Mouse (Mus musculus) heart, adult 11 months (tissue): ENCODE results near the gene Gmpr.

Source experiments
- DNase-seq: peaks from one replicate; pipeline ENCODE4 v3.0.0; 2022

Gene Gmpr

DNA sequence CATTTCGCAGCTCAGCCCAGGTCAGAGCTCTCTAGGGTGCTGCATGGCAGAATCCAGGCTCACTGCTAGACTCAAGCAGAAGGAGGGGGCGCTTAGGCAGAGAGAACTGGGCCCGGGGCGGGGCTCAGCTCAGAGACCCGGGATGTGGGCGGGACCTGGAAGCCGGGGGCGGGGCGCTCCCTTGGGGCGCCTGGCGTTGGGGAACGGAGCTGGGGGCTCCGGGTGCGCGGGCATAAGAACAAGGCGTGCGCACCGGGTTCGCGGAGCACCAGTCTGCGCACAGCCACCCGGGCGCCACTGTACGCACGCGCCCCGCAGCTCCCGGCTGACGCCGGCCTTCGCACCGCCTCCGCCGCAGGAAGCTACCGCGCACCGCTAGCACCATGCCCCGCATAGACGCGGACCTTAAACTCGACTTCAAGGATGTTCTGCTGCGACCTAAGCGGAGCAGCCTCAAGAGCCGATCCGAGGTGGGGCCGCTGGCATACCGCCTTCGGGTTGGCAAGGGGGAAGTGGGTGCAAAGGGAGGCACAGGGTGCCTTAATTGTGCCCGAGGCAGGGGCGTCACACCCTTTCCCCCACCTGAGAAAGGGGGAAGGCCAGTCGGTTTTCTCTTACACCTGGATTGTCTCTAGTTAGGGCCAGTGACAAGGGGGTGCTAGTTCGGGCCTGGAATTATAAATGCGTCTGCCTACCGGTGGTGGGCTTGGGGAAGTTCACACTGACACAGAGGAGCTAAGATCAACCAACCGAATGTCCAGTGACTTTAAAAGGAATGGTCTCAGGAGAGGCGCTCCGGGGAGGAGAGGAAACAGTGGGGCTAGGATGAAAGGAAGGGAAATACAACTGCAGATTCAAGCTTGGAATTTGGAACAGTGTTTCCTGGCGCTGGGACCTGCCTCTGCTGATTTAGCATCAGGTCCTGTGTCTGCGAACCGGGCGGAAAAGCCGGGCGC is at the start of gene Gmpr:
Gene Gmpr, plus strand, starts transcription at position 171 of the 956 bp plus-strand sequence.
- peak; percentile 97 for DNase-seq

DNA sequence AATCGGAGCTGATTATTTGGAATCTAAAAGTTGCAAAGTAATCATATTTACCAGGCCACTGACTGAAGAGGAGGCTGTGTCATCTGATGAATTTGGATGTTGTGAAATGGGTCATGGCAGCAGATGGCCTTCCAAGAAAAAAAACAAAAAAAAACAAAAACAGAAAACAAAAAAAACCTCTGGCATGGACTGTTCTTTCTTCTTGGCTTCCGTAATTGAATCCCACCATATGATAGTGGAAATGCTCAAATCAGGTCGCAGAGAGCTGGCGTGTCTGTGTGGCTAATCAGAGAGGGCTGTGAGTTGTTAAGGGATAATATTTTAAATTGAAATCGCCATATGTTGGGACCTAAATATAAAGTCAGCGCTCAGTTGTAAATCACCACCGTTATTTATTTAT is 49.8 kb upstream of the Gmpr start:
- peak; percentile 60 for DNase-seq

DNA sequence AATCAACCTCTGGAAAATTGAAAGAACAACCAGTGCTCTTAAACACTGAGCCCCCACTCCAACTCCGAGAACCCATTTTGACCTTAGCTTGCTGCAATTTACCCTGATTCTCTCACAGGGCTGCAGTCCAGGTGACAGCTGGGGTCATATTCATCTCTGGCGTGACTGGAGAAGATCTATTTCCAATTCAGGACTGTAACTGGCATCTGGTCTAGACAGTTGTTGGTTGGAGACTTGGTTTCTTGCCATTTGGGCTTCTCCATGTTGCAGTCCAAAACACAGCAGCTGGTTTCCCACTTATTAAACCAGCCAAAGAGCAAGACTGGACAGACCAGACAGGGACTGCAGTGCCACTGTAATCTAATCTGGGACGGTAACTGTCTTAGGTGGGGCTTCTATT is 47.1 kb upstream of the Gmpr start:
- DNase-seq: peak; percentile 55

DNA sequence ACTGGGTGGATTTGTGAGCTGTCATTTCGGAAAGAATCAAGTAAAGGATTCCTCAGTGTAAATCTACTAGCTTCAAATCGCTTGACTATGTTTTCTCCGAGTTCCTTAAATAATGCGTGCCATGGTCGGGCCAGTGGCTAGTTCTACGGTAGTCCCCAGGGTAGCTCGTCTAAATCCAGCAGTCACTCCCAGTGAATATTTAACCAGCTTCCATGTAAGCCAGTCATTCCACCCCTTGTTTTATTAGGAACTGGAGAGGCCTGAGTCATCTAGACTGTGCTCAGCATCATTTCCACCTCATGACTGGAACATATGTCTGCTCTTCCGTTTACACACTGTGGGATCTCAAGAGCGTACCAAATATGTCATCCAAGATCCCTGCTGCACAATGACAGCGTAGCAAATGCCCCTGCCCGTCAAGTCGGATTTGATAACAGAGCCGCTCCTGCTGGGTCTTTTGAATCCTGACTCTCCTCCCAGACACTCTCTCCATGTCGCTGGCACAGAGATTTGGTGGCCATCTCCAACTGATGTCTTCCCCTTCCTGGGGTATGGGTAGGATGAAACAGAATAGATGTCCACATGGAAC is 45.8 kb upstream of the Gmpr start:
- DNase-seq: peak; percentile 49

- DNase-seq: peak; percentile 84
These were observed 41.6 kb upstream of the Gmpr start for GRCm38 (mm10) chr13:45465616-45466015.

GRCm38 (mm10) chr13:45466031-45466519 is 41.2 kb upstream of the Gmpr start:
- peak; percentile 73 for DNase-seq

- peak; percentile 86 for DNase-seq
These were observed 38.5 kb upstream of the Gmpr start for GRCm38 (mm10) chr13:45468751-45469150.

- peak; percentile 87 for DNase-seq
These were observed 37.6 kb upstream of the Gmpr start for GRCm38 (mm10) chr13:45469481-45470301.

- peak; percentile 87 for DNase-seq
These were observed 33.9 kb upstream of the Gmpr start for GRCm38 (mm10) chr13:45473311-45473710.

GRCm38 (mm10) chr13:45475297-45475696 is 31.9 kb upstream of the Gmpr start:
- peak; percentile 64 for DNase-seq

DNA sequence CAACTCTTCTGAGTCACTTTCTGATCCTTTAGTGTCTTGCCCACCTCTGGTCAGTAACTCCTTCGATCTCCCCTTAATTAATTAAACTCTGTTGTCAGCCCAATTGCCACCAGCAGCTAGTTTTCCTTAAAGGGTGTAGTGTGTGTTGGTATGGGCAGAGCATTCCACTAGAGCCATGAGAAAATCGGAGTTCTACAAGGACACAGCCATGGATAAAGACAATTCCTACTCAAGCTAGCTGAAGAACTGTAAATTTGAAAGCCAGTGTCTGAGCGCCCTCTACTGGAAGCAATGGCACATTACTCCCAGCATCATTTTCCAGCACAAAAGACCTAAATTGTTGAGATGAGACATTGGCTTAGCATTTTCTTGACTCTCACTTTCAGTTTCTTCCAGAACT is 30.1 kb upstream of the Gmpr start:
- peak; percentile 88 for DNase-seq

DNA sequence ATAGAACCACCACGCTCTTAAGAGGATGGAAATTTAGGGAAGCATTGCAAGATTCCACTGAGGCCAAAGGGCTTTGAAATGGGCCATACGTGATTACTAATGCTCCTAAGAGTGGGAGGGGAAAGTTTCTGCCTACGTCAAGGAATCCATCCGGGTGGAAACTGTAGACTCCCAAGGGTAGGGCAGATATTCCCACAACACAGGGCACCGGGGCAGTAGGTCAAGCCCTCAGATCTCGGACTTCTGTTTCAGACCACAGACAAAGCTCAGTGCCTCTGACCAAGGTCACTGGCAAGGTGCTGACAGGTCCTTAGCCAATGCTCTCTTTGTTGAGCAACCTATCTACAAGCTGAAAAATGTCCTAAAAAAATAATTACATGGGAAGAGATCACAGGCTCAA is 27.3 kb upstream of the Gmpr start:
- peak; percentile 67 for DNase-seq

GRCm38 (mm10) chr13:45483215-45483614 is 24.0 kb upstream of the Gmpr start:
- DNase-seq: peak; percentile 54

GRCm38 (mm10) chr13:45483949-45484348 is 23.3 kb upstream of the Gmpr start:
- peak; percentile 89 for DNase-seq

GRCm38 (mm10) chr13:45485602-45486001 is 21.6 kb upstream of the Gmpr start:
- DNase-seq: peak; percentile 88

- peak; percentile 98 for DNase-seq
These were observed 20.6 kb upstream of the Gmpr start for GRCm38 (mm10) chr13:45486598-45486997.

- peak; percentile 71 for DNase-seq
These were observed 15.1 kb upstream of the Gmpr start for GRCm38 (mm10) chr13:45491991-45492732.

- DNase-seq: peak; percentile 94
These were observed 13.4 kb upstream of the Gmpr start for GRCm38 (mm10) chr13:45493846-45494245.

GRCm38 (mm10) chr13:45498623-45499022 is 8.6 kb upstream of the Gmpr start:
- DNase-seq: no peak

- peak; percentile 76 for DNase-seq
These were observed 7.9 kb upstream of the Gmpr start for GRCm38 (mm10) chr13:45499391-45499790.

DNA sequence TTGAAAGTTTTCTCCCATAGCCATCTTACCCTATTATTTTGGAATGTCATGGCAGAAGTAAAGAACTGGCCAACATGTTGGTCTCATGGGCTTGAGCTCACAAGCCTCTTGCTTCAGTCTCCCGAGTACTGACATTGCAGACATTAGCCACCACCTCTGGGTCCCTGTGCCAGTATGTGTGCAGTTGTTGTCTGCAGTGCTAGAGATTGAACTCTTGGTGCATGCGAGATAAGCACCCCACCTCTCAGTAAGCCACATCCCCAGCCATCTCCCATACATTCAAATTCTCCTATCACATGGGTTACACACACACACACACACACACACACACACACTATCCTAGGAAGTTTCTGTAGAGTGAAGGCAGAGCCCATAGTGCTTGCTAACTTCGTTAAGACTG is 7.3 kb upstream of the Gmpr start:
- peak; percentile 73 for DNase-seq

GRCm38 (mm10) chr13:45502791-45503190 is 4.5 kb upstream of the Gmpr start:
- DNase-seq: peak; percentile 70
